Mouse (Mus musculus): ENCODE measurements around the gene Mfsd12.

Mfsd12 gene

DNA sequence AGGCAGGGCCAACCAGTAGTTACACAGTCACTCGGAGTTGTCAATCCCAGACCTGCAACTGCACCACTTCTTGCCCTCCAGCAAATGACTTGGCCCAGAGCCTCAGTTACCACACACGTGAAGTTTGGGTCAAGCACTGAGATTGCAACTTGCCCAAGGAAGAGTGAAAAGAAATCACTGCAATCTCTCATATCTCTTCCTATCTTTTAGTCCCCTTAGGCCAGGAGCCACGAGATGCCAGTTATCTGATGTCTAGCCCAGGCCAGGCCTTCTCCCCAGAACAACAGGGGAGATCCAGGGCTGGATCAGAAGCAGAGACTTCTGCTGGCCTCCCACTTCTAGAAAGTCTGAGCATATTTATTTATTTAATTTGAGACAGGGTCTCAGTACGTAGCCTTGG lies 1.8 kb upstream of the Mfsd12 start:
- DNase-seq (ENCODE audit: low spot score in 2 of 2) = no peak

DNA sequence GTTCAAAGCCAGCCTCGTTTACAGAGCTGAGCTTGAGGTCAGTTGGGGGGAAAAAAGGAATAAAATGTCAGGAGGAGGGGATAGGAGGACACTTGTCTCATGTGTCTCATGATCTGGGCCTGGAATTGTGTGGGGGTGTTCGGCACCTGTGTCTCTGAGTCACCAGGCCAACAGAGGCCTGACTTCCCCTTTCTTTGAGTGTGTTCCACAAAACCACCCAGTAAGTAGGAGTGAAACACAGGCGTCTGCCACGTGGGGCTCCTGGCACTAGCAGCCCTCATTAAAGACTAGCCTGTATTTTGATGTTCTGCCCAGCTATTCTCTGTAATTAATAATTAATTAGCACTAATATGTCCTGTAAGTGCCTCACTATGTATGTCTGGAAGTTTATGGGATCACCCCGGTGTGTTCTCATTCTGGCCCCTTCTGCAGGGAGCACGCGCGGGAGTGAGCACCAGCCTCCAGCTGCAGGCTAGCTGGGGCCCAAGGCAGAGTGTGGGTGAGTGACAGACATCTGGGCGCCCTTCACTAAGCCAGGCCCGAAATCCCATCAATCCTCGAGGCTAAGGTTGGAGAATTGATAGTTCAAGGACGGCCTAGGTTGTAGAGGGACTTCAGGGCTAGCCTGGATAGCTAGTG lies 820 bp upstream of the Mfsd12 start:
- DNase-seq (ENCODE audit: low spot score in 2 of 2) = no peak

DNA sequence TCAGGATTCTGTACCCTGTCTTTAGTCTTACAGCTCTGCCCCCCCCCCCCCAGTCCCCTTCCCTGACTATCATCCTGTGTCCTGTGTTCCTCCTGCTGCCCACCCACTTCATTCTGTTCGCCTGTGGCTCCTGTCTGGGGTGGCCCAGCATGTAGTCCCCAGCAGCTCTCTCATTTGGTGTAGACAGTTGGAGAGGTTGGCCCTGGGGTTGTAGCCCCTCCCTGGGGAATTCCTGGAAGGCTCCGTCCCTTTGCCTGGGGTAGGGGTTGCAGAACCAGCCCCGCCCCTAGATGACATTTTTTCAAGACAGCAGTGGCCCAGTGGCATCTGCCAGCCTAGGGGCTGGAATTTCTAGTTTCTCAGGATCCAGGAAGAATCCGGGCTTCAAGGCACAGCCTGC lies 918 bp downstream of the Mfsd12 start:
- DNase-seq (ENCODE audit: low spot score in 2 of 2) = no peak

DNA sequence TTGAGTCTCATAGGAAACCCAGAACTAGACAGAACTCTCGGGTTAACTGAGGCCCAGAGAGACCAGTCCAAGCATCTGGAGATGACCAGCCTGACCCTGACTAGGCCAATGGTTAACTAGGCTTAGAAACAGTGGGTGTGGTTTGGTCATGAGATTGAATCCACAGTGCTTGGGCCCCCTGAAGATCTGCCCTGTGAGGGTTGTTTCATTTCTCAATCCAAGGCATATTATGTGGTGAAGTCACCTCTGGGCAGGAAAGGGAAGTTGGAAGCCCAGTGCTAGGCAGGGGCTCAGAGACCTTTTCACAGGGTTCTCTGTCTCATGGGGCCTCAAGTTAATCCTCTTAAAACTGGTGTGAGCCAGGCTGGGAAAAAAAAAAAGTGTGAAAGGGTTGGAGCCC lies 1.6 kb downstream of the Mfsd12 start:
- no peak for DNase-seq (ENCODE audit: low spot score in 2 of 2)

DNA sequence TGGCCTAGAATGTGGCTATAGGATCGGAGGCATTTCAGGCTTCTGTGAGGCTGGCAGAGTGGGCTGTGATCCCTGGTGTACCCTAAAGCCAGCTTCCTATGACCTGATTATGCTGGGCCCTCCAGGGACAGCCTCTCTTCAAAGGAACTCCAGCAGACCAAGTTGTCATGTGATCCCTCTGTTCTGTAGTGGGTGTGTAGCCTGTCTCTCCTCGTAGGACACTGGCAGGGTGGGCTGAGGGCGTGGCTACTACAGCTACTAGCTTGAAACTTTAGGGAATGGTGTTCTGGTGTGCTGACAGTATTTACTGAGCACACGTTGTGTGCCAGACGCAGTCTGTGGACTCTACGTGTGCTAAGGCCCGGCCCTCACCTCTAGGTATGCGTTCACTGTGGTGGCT lies 3.4 kb downstream of the Mfsd12 start:
- no peak for DNase-seq (ENCODE audit: low spot score in 2 of 2)

DNA sequence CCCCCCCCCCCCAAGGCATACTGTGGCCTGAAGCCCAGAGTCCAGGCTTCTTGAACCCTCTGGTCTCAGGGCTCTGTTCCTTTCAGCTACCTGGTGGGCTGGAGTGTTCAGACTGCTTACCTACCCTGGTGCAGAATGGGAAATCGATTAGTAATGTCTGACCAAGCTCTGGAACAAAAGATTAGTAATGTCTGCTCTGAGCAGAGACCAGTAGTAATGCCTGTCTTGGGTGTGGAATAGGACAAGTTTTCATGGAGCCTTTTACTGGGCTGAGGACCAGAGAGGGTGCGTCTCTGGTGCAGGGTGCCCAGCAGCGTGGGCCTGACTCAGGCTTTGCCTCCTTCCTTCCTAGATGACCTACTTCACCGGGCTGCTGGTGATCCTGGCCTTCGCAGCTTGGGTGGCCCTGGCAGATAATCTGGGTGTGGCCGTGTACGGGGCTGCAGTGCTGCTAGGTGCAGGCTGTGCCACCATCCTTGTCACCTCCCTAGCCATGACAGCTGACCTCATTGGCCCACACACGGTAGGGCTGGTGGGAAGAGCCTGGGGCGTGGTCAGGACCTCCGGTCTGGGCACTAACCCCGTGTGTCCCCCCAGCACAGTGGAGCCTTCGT lies 5.2 kb downstream of the Mfsd12 start:
- peak; percentile 63 to 66 for DNase-seq (ENCODE audit: low spot score in 2 of 2)

DNA sequence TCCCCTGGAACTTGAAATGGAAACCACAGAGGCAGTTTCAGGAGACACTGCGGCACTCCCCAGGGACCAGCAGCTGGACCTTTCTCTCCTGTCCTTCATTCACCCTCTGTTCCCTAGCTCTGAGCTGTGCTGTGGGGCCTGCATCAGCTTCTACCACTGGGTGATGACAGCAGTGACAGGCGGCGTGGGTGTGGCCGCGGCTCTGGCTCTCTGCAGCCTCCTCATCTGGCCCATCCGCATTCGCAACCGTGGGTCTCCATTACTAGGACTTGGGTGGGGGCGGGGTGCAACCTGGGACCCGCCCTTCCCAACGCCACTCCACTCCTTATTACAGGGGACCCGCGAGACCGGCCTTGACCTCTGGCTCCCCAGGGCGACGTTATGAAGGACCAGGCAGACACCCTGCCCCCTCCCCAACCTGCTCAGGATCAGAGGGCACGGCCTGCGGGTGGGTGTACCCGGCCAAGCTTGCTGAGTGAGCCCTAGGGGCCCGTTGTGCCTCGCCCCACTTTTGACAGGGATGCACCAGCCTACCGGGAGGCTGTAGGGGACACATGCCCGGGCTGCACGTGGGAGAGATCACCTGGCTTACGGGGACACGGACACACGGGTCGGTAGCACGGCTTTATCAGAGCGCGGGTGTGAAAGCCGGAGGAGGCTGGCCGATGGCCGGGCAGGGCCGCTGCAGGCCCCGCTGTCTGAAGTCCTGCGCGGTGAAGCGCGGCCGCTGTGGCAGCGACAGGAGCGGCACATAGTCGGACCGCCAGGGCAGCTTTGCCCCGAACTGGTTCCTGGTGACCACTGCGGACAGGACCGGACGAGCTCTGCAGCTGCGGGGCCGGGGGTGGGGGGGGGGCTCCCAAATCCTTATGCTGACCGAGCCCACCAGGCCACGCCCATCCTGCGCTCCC lies 6.4 kb downstream of the Mfsd12 start:
- no peak for DNase-seq (ENCODE audit: low spot score in 2 of 2)

DNA sequence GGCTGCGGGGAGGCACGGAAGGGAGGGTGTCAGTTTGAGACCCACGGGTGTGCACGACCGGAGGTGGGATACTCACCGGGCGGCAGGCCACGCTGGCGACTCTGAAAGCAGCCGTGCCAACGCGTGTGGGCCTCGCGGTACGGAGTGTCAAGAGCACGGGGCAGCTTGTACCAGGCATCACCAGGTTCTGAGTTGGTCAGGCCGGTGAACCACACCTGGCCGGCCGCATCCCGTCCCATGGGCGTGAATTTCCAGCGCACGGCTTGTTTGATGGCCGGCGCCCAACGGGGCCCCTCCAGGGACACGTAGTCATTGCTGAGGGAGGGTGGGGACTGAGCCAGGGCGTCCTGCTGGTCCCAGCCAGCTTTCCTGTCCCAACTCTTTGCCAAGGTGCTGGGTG lies 7.4 kb downstream of the Mfsd12 start:
- DNase-seq (ENCODE audit: low spot score in 2 of 2) = no peak

DNA sequence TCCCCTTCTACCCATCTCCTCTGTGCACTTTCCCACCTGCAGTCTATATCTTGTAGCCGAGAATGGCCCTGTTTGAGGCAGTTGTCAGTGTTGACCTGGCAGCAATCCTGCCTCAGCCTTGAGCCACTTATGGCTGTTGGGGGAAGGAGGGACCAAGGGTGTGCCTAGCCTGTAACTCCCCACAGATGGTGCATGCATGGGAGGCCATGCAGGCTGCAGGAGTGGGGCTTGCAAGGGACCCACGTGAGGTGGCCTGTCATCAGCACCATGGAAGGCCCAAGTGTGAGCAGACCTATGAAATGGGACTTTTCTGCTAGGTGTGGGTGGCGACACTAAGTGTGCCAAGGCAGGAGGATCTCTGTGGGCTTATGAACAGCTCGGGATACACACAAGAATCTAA lies 7.8 kb downstream of the Mfsd12 start:
- no peak for DNase-seq (ENCODE audit: low spot score in 2 of 2)

DNA sequence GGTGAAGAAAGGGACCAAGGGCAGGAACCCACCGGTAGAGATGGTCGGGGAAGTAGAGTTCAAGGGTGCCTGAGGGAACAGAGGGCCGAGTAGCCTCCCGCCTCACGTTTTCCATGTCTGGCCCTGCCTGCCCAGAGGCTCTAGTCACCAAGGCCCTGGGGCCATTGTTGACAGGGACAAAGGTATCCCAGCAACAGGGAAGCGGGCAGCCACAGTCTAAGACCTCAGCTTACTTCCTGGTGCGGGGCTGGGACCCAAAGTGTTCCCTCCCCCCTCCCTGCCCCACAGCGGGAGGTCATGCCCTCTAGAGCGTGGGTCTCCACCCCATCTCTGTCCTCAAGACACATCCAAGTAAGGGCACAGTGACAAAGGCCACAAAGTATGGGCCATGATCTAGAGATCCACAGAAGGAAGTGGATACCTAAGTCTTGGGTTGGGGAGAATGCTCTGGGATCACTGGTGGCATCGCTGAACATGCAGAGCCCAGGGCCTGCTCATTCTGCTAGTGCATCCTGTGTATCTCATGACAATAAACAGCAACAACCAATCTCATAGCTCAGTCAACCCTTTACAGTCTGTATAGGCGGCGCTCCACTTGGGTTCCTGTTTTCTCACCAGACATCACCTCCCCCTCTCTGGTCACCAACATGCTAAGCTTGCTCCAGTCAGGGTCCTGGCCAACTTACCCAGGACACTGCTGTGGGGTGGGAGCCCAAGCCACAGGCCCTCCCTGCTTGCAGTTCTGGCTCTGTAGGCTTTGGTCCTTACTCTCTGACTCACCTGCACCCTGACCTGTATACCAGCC lies 8.6 kb downstream of the Mfsd12 start, which contains the start of gene 4930404N11Rik:
4930404N11Rik (minus strand) TSS at position 145 of the 805 bp plus-strand sequence.
- no peak for DNase-seq (ENCODE audit: low spot score in 2 of 2)

DNA sequence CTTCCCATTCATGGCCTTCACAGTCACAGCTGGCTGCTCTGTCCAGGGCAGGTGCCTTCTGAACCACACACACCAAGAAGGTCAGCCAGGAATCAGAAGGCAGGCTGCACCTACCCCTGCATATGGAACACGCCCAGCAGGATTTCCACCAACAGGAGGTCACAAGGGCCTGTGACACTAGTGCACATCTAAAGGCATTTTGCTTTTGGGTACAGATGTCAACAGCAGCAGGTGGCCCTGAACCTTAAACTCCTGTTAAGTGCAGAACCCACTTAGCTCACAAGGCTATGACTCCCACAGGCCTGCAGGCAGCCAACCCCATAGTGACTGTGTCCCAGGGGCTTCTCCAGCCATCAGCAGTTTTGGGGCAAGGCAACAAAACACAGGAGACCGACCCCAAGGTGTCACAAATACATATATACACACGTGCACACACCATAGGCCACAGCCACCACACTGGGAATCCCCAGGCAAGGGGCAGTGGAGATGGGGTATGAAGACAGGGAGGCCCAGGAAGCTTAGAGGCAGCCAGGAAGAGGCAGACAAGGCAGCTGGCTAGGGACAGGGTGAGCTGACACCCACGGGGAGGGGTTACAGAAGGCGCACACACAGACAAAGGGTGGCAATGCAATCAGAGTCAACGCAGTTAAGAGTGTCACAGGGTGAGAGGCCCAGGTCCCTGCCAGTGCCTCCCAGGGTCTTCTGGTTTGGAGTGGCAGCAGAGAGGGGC lies 9.4 kb downstream of the Mfsd12 start:
- DNase-seq (ENCODE audit: low spot score in 2 of 2) = no peak

DNA sequence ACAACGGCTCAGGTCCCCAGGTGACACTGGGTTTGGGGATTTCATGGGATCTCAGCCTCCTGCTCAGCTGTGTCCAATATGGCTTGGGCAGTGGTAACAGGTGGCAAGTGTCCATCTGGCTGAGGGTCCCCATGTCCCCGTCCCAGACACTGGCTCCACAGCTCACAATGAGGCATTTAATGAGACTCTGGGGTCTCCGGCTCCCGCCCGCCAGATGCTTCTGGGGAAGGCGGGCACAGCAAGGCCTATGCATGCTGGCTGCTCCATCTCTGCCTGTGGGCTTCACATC lies 9.9 kb downstream of the Mfsd12 start:
- no peak for DNase-seq (ENCODE audit: low spot score in 2 of 2)

DNA sequence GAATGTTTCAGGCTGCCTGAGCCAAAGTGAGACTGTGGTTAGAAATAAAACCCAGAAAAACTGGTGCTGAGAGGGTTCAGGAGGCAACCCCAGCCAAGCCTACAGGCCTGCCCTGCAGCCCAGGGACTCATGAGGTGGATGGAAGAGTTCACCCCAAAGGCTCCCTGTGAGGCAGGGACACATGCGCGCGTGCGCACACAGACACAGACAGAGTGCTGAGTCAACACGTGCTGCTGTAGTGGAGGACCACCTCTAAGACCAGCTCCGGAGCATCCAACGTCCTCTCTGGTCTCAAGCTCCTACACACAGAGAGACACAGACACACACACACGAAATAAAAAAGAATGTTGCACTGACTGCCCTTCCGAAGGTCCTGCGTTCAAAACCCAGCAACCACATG lies 18.0 kb downstream of the Mfsd12 start:
- no peak for DNase-seq (ENCODE audit: low spot score in 2 of 2)

DNA sequence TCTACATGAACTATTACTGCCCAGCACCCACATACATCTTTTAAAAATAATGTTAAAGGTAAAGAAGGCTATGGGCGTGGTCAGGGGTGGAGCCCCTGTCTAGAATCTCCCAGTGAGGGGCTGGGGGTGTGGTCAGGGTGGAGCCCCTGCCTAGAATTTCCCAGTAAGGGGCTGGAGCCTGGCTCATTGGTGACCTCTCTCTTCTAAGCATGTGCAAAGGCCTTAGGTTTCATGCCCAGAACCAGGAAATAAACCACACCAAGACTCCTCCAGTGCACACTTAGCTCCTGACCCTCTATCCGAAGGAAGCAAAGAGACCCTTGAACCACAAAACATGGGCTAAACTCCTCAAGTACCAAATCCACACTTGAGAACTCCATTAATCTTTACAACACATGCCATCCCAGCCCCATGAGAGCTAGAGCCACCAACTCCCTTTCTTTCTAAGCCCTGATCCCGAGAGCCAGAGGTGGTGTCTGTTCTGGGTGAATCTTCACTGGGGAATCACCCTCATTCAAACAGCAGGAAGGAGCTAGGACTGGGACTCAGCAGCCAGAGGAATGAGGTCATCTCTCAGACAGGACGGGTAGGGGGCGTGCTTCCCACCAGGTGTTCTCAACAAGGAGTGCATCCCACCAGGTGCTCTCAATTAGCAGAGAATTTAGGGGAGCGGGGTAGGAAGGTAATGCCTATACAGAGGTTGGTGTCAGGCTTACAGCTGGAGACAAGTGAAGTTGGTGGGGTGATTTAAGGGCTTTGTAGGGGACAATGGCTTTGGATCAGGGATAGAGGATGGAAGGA lies 19.5 kb downstream of the Mfsd12 start:
- DNase-seq (ENCODE audit: low spot score in 2 of 2) = peak in 1 of 2 experiments; percentile 52

DNA sequence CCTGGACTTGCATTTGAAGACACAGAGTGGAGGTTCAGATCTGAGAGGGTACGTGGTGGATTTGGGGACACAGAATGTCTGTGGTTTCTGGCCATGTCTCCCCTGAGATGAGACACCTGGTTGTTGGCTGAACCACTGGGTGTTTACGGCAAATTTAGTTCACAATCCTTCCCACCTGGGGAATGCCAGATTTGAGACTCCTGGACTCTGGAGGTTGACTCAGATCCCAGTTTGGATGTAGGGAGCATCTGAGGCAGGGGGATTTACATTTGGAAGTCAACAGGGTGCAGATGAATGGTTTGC lies 20.0 kb downstream of the Mfsd12 start:
- DNase-seq (ENCODE audit: low spot score in 2 of 2) = no peak

DNA sequence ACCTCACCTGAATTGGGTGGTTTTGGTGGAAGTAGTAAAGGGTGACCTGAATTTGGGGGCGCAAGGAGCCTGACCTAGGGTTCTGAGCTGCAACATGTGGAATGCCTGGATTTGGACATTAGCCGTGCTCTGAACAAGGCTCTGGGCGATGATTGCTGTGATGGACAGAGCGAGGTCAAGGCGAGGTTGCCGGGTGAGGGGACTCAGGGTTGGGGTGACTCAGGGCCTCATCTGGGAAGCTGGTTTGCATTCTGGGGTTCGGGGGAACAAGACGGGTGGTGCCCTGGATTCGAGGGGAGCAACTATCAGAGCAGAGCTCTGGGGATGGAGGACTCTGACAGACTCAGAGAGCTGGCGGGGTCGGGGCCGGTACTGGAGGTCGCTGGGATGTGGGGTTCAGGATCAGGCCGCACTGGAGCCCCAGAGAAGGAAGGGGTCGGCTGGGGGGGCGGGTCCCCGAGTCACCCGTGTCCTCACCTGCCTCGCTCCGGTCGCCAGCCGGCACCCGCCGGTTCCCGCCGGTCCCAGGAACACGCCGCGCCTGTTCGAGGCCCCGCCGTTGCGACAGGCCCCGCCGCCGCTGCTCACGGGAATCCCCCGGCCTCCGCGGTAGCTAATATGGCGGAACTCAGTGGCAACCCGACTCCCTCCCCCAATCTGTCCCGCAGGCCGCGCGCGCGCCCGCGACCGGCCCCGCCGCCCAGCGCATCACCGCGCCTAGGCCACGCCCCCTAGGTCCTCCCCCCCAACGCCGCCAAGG lies 20.7 kb downstream of the Mfsd12 start, which contains the start of gene Fzr1:
Fzr1 (minus strand) TSS at position 724 of the 760 bp plus-strand sequence.
- DNase-seq (ENCODE audit: low spot score in 2 of 2) = peak in 1 of 2 experiments; percentile 32

DNA sequence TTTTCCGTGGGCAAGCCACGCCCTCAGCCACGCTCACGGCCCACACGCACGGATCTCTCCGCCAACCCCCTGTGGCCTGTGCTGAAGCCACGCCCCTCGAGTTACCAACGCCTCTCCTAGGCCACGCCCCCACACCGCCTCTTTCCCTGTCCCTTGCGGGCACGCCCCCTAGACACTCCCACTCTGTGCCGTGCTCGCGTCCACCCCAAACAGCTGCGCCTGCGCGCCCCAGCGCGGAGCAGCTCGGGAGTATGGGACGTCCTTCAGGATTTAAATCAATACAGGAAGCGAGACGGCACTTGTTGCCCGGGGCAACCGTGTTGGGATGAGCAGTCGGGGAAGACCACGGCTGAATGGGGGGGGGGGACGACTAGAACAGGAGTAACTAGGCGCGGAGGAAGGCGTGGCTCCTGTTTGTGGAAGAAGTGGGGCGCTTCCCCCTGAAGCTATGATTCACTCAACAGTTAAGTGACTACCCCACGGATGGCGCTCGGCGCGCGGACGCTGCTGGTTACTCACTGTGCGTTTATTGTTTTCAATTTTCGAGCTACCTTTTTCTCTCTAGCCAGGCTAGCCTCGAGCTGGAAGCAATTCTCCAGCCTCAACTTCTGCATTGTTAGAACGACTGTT lies 21.4 kb downstream of the Mfsd12 start:
- peak; percentile 100 for DNase-seq (ENCODE audit: low spot score in 2 of 2)

DNA sequence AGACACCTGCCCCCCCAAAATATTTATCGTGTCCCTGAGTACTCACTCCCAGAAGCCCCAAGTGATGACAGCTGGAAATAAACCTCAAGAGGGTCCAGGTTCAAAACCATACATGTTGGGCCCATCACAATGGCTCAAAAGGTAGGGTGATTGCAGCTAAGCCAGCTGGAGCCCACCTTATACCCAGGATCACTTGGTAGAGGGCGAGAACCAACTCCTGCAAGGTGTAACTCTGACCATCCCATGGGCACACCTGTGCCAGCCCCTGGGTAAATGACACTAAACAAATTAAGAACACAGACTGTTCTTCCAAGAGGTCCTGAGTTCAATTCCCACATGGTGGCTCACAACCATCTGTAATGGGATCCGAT lies 21.9 kb downstream of the Mfsd12 start:
- DNase-seq (ENCODE audit: low spot score in 2 of 2) = no peak

DNA sequence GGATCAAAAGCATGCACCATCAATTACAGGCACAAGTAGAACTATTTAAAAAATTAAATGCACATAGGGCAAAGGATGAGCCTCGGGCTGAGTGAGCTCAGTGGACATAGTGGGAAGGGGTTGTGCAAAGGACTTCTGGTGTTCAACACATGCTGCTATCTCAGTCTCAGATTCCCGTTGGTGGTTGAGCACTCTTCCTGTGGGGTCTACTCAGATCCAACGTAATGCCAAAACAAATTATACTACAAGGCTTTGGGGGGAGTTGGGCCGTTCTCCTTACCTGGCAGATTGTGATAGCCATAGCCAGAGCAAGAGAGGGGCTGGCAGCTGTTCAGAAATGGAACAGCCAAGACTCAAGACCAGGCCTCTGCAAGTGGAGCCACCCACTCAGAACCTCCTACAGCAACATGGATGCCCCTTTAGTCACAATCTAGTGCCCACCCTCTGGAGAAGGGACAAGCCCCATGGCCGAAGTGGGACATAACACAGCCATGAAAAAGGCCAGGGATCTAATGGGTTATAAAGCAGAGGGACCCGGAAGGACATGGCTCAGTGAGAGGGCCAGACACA lies 22.6 kb downstream of the Mfsd12 start:
- DNase-seq (ENCODE audit: low spot score in 2 of 2) = no peak

Data from spleen, postnatal 14 days (tissue).